12 mouse cellular contexts compared by ENCODE assay signal in genomic region chr3:56357035-56357701, GRCm38 (mm10).
DNase-seq lines count a peak whose midpoint lies in the region; ATAC-seq and TF ChIP-seq lines count a peak whose summit lies in the region.
"Had no signal": no experiment of that assay in that cellular context is flagged by ENCODE, and none has a peak within 500 bp of the region (broad histone marks: within the 10 kb centered on the region; RNA-seq: fewer than 3 reads in every experiment).

No protein-coding gene starts in this region.

- no peak for TF ChIP-seq CTCF in lung, adult 2 months (IDR thresholded peaks at IDR 0.05; ENCODE audit: insufficient read depth, low read length)

- peaks cover 5% of the 10 kb centered on the region; the same call in 1 of the 2 replicates for H3K4me1 ChIP-seq in forebrain, embryonic 11.5 days (replicated peaks; ENCODE audit: control insufficient read depth, insufficient read depth, low read length)
- H3K4me1 ChIP-seq in limb, embryonic 11.5 days (ENCODE audit: control insufficient read depth, insufficient read depth, low read length): 0 out of 2 replicates have a peak, but pooled peaks cover 3% of the 10 kb centered on the region
- H3K4me1 ChIP-seq in heart, embryonic 12.5 days (replicated peaks): no peaks in the 10 kb centered on the region
- H3K4me1 ChIP-seq in lung, adult 2 months (ENCODE audit: control insufficient read depth, insufficient read depth, low read length): no peaks in the 10 kb centered on the region; the same call in 1 of the 2 replicates
- H3K4me1 ChIP-seq in heart, embryonic 11.5 days (ENCODE audit: control insufficient read depth, insufficient read depth, low read length): no peaks in the 10 kb centered on the region
- H3K4me1 ChIP-seq: heart, embryonic 15.5 days; liver, embryonic 12.5 days had no signal

- H3K4me3 ChIP-seq in forebrain, embryonic 11.5 days (ENCODE audit: low read depth, low read length): no peak overlapping the region
- H3K4me3 ChIP-seq in limb, embryonic 11.5 days (ENCODE audit: low read depth, low read length): no peak overlapping the region
- H3K4me3 ChIP-seq in heart, embryonic 12.5 days: no peak overlapping the region
- H3K4me3 ChIP-seq in lung, adult 2 months (replicated peaks; ENCODE audit: extremely low read depth, low read depth, low read length): no peak overlapping the region
- H3K4me3 ChIP-seq in heart, embryonic 11.5 days (ENCODE audit: low read depth, low read length): no peak overlapping the region
- H3K4me3 ChIP-seq: heart, embryonic 15.5 days; liver, embryonic 12.5 days had no signal

- H3K27me3 ChIP-seq in forebrain, embryonic 11.5 days (ENCODE audit: control insufficient read depth, insufficient read depth, low read length): no peaks in the 10 kb centered on the region
- no peaks in the 10 kb centered on the region for H3K27me3 ChIP-seq in limb, embryonic 11.5 days (ENCODE audit: control insufficient read depth, insufficient read depth, low read length)
- H3K27me3 ChIP-seq in heart, embryonic 12.5 days (replicated peaks): no peaks in the 10 kb centered on the region
- H3K27me3 ChIP-seq in heart, embryonic 11.5 days (ENCODE audit: control insufficient read depth, insufficient read depth, low read length): no peaks in the 10 kb centered on the region
- H3K27me3 ChIP-seq: heart, embryonic 15.5 days; liver, embryonic 12.5 days had no signal

- H3K27ac ChIP-seq in forebrain, embryonic 11.5 days (ENCODE audit: low read depth, low read length): peak overlapping the region; percentile 50; the same call in 1 of the 2 replicates
- H3K27ac ChIP-seq in limb, embryonic 11.5 days (replicated peaks; ENCODE audit: low read depth, low read length): peak overlapping the region; percentile 5; the same call in 1 of the 2 replicates
- H3K27ac ChIP-seq in heart, embryonic 12.5 days (ENCODE audit: poor library complexity, severe bottlenecking): no peak overlapping the region
- no peak overlapping the region for H3K27ac ChIP-seq in heart, embryonic 11.5 days (ENCODE audit: low read depth, low read length)
- H3K27ac ChIP-seq: heart, embryonic 15.5 days; kidney, postnatal 0 days; liver, embryonic 12.5 days had no signal

- H3K9ac ChIP-seq in forebrain, embryonic 11.5 days (ENCODE audit: low read length): no peak overlapping the region
- H3K9ac ChIP-seq in limb, embryonic 11.5 days (ENCODE audit: low read length): no peak overlapping the region
- no peak overlapping the region for H3K9ac ChIP-seq in heart, embryonic 12.5 days
- H3K9ac ChIP-seq in heart, embryonic 11.5 days (ENCODE audit: low read depth, low read length): no peak overlapping the region
- H3K9ac ChIP-seq: heart, embryonic 15.5 days; liver, embryonic 12.5 days had no signal

- H3K9me3 ChIP-seq in forebrain, embryonic 11.5 days (ENCODE audit: control insufficient read depth, low read length): no peaks in the 10 kb centered on the region
- H3K9me3 ChIP-seq in limb, embryonic 11.5 days (ENCODE audit: control insufficient read depth, low read length): no peaks in the 10 kb centered on the region
- H3K9me3 ChIP-seq in heart, embryonic 12.5 days (replicated peaks): no peaks in the 10 kb centered on the region
- no peaks in the 10 kb centered on the region for H3K9me3 ChIP-seq in heart, embryonic 11.5 days (replicated peaks; ENCODE audit: control insufficient read depth, low read length)
- H3K9me3 ChIP-seq: heart, embryonic 15.5 days; liver, embryonic 12.5 days had no signal

- no peak for TF ChIP-seq POLR2A in lung, adult 2 months (IDR thresholded peaks at IDR 0.05; ENCODE audit: borderline replicate concordance, extremely low read depth, low read depth, low read length)

- no peaks in the 10 kb centered on the region for H3K36me3 ChIP-seq in forebrain, embryonic 11.5 days (ENCODE audit: control insufficient read depth, insufficient read depth, low read length)
- H3K36me3 ChIP-seq in limb, embryonic 11.5 days (ENCODE audit: control insufficient read depth, insufficient read depth, low read length): no peaks in the 10 kb centered on the region
- H3K36me3 ChIP-seq in heart, embryonic 12.5 days: no peaks in the 10 kb centered on the region
- H3K36me3 ChIP-seq in heart, embryonic 11.5 days (ENCODE audit: control insufficient read depth, insufficient read depth, low read length): no peaks in the 10 kb centered on the region
- H3K36me3 ChIP-seq: heart, embryonic 15.5 days; liver, embryonic 12.5 days had no signal

- DNase-seq in brain, adult 2 months (ENCODE audit: low read depth, low spot score): peak; percentile 80
- peak; percentile 39 to 58 for DNase-seq in cerebellum, adult 18-20 months
- DNase-seq in forebrain, embryonic 11.5 days (ENCODE audit: low spot score): no peak
- DNase-seq in limb, embryonic 11.5 days (ENCODE audit: low spot score): peak; percentile 30
- no peak for DNase-seq in lung, adult 2 months
- no peak for DNase-seq in spleen, postnatal 36 days (ENCODE audit: low spot score in 2 of 2)
- DNase-seq: spleen, adult 18-20 months had no signal

- no peak overlapping the region for H3K4me2 ChIP-seq in forebrain, embryonic 11.5 days (ENCODE audit: low read depth, low read length, severe bottlenecking)
- no peak overlapping the region for H3K4me2 ChIP-seq in limb, embryonic 11.5 days (ENCODE audit: low read depth, severe bottlenecking)
- H3K4me2 ChIP-seq in heart, embryonic 12.5 days: no peak overlapping the region
- no peak overlapping the region for H3K4me2 ChIP-seq in heart, embryonic 11.5 days
- H3K4me2 ChIP-seq: heart, embryonic 15.5 days; liver, embryonic 12.5 days had no signal

- WGBS in forebrain, embryonic 11.5 days: 54% methylated on average over 6 of the region's 6 CpGs
- WGBS in limb, embryonic 11.5 days: 47% methylated on average over 6 of the region's 6 CpGs
- 67% methylated on average over 6 of the region's 6 CpGs for WGBS in heart, embryonic 12.5 days
- WGBS in lung, adult 2 months: 67% methylated on average over 6 of the region's 6 CpGs
- WGBS in heart, embryonic 11.5 days (ENCODE audit: insufficient replicate concordance): 70% methylated on average over 6 of the region's 6 CpGs

- 0 out of 2 replicates have a peak, but pooled peaks have one; percentile 56 for ATAC-seq in forebrain, embryonic 11.5 days (replicated peaks; ENCODE audit: low FRiP score)
- no peak for ATAC-seq in limb, embryonic 11.5 days (ENCODE audit: insufficient number of reproducible peaks, low FRiP score, low TSS enrichment, low read depth)
- no peak for ATAC-seq in heart, embryonic 12.5 days (ENCODE audit: insufficient number of reproducible peaks, low FRiP score)
- ATAC-seq in heart, embryonic 11.5 days (replicated peaks; ENCODE audit: insufficient number of reproducible peaks, low FRiP score, low TSS enrichment): no peak
- ATAC-seq: liver, embryonic 12.5 days had no signal

Comparison
In these comparisons a context has a peak if more than half of its experiments do, and no peak if none do; other contexts are left out.
1. DNase-seq: peak in brain, adult 2 months (single experiment), cerebellum, adult 18-20 months (2 of 2) and limb, embryonic 11.5 days (single experiment); none in forebrain, embryonic 11.5 days (single experiment), lung, adult 2 months (single experiment) and spleen, postnatal 36 days (0 of 2).
2. H3K27ac ChIP-seq: peak in forebrain, embryonic 11.5 days (single experiment) and limb, embryonic 11.5 days (single experiment); none in heart, embryonic 12.5 days (single experiment) and heart, embryonic 11.5 days (single experiment).